Mouse (Mus musculus): ENCODE results near the gene Pkn3. TPM values are rescaled to one million over a fixed set of nuclear protein-coding genes. Genes with fewer than 3 reads are reported as not detected.

The Pkn3 gene
- polyA plus RNA-seq (2012; rRNA removed; ENCODE audit: low replicate concordance): 22.8 and 30.4 TPM in 2 replicates

DNA sequence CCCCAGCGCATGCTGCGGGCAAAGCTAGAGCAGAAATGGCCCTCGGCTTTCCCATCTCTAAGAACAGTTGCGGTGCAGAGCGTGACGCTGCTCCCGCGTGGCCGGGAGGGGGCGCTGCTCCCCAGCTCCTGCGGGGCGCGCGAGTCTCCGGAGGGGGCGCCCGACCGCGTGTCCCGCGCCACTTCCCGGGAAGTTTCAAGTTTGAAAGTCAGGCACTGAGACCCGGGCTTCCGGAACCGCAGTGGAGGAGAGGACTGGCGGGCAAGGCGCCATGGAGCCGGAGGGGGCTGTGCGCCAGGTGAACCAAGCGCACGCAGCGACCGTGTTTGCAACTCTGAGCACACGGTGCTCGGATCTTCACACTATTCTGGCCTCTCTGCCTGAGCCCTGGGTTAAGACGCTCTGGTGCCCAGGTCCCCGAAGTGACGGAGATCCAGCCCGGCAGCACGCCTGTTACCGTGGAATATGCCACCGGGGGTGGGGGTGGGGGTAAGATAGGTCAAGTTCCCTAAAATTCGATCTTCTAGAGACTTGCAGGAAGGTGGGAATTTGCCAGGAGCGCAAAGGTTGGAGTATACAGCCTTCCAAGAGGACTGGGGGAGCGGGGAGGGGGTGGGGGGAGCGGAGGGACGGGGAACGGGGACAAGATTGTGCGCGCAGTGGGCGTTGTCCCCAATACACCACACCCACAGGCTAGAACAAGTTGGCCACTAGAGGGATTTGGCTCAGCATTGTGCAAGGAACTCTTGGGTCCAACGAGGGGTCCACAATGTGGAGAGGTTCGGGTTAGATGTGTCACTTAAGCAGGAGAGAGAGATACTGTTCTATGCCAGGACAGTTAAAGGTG is at the start of gene Pkn3:
Gene Pkn3, plus strand, starts transcription at position 183 of the 847 bp plus-strand sequence.

DNA sequence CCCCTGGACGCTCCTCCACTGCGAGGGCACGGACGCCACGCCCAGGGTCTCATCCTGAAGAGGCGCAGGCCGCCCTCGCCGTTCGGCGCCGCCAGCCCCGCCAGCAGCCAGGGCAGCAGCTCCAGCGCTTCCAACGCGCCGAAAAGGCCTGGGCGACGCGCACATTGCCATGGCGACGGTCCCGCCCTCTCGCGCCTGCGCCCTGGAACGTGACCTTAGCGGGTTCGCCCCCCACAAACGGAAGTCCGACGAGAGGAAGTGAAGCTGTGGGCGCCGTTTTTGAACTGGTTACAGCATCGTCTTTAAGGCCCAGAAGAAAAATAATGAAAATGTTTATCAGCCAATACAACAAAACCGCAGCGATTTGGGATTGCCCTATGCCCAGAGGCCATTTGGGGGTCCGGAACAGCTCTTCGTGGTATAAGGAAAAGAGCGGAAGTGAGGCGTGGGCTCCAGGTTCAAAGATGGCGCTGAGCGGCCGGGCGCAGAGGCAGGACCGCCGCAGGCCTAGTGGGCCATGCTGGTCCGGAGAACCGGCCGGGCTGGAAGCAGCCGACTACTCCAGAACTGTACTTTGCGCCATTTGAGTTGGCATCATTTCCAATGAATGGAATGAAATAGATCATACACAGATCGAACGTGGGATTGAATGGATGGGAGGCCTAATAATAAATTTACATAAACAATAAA is 28.6 kb upstream of the Pkn3 start, which contains the start of gene Wdr34:
Gene Wdr34, minus strand, starts transcription at position 183 of the 690 bp plus-strand sequence.

DNA sequence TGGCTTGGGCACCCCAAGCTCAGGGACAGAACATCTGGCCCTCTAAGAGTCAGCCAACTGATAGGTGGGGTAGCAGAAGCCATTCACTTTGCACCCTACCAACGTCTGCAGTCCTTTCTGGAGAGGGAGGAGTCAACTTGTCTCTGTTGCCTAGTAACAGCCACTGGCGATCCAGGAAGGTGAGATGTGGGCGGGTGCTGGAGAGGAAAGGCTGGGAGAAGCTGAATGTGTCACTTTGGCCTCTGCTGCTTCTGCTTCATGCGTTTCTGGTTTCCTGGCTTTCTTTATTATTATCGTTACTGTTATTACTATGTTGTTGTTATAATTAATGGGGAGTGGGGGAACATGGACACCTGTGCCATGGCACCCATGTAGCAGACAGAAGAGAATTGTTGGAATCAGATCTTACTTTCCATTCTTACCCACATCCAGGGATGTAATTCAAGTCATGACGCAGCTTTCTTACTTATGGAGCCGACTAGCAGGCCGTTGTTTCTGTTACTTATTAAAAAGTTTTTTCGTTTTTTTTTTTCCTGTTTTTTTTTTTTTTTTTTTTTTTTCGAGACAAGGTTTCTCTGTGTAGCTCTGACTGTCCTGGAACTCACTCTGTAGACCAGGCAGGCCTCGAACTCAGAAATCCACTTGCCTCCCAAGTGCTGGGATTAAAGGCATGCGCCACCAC is 20.1 kb upstream of the Pkn3 start, which contains the start of gene Set:
Gene Set, plus strand, starts transcription at position 156 of the 682 bp plus-strand sequence.

DNA sequence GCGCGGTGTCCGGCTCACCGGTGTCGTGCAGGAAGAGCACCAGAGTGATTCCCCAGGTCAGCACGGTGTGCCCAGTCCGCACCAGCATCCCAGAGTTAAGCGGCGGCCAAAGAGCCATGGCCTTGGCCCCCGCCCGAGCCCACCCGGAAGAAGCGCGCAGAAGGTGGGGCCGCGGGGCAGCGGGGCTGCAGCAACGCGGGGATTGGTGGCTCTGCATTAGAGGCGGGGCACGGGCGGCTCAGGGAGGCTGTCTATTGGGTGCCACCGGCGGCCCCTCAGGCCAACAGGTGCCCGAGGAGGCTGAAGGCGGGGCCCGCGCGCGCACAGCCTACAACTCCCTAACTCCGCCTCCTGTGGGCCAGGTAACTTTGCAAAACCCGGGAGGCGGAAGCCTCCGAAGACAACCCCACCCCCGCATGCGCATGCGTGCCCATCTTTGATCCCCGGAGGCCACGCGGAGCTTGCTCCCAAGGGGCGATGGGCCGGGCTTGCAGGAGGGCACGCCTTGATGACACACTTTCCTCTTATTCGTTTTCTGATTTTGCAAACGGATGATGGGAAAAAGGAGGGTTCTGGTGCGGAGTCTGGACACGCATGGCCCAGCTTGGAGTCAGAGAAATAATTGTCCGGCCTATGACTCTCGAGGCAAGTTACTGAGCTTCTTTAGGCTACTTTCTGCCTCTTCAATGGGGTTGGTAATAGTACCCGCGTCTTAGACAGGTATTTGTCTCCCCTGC is 16.2 kb downstream of the Pkn3 start, which contains the start of gene Zdhhc12:
Gene Zdhhc12, minus strand, starts transcription at position 178 of the 737 bp plus-strand sequence.

DNA sequence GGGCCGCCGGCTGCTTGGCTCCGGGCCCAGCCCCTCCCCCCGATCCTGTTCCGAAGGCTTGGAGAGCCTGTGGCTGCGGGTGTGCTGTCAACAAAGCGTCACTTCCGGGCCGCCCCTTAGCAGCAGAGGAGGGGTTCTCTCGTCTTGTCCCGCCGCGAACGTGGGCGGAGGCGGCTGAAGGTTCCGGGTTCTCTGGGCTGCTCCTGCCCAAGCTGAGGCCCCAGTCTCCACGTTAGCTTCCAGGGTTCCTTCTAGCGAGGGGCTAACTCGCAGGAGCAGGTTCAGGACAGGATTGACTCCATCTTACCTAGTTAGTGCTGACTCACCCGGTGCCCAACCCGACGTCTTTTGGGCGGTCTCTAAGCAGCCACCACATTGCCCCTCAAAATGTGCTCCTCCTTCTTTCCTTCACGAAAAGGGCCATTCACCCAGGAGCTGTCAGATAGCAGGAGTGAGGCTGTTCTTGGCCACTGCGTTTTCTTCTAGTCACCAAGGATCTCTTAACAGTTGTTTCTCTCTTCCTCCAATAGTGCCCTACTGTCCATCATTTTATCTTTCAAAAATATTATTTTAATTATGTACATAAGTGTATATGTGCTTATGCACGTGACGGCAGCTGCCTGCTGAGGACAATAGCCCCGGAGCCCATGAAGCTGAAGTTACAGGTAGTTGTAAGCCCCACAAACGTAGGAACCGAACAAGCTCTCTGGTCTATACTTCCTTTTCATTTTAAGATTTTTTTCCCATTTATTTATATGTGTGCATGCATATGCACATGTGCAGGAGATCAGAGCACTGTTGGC is 47.2 kb downstream of the Pkn3 start, which contains the start of gene Zer1:
Gene Zer1, minus strand, starts transcription at position 114 of the 803 bp plus-strand sequence.

GRCm38 (mm10) chr2:30133613-30134377 is 56.3 kb downstream of the Pkn3 start, which contains the start of gene Tbc1d13:
Gene Tbc1d13, plus strand, starts transcription at chr2:30133746.

Other genes with a start within 250 kb of the Pkn3 start
- gene Cercam, start 208.5 kb upstream of the Pkn3 start, polyA plus RNA-seq (2012; rRNA removed; ENCODE audit: low replicate concordance): 40.8 and 41.1 TPM in 2 replicates
- gene Odf2, start 188.5 kb upstream of the Pkn3 start, polyA plus RNA-seq (2012; rRNA removed; ENCODE audit: low replicate concordance): 29.8 and 54.7 TPM in 2 replicates
- 31.3 TPM in 2 replicates for gene Gle1, start 142.3 kb upstream of the Pkn3 start, polyA plus RNA-seq (2012; rRNA removed; ENCODE audit: low replicate concordance)
- 236 and 374 TPM in 2 replicates for gene Sptan1, start 112.1 kb upstream of the Pkn3 start, polyA plus RNA-seq (2012; rRNA removed; ENCODE audit: low replicate concordance)
- gene Wdr34, start 28.8 kb upstream of the Pkn3 start, polyA plus RNA-seq (2012; rRNA removed; ENCODE audit: low replicate concordance): 21.6 and 42.9 TPM in 2 replicates
- 24.7 and 66.2 TPM in 2 replicates for gene Set, start 20.3 kb upstream of the Pkn3 start, polyA plus RNA-seq (2012; rRNA removed; ENCODE audit: low replicate concordance)
- gene Zdhhc12, start 16.0 kb downstream of the Pkn3 start, polyA plus RNA-seq (2012; rRNA removed; ENCODE audit: low replicate concordance): 51.6 and 55.9 TPM in 2 replicates
- gene Zer1, start 46.9 kb downstream of the Pkn3 start, polyA plus RNA-seq (2012; rRNA removed; ENCODE audit: low replicate concordance): 60.2 and 82.4 TPM in 2 replicates
- gene Tbc1d13, start 56.1 kb downstream of the Pkn3 start, polyA plus RNA-seq (2012; rRNA removed; ENCODE audit: low replicate concordance): 80.1 and 82.8 TPM in 2 replicates
- gene Endog, start 93.8 kb downstream of the Pkn3 start, polyA plus RNA-seq (2012; rRNA removed; ENCODE audit: low replicate concordance): 41.3 and 50.6 TPM in 2 replicates
- 28.0 and 40.8 TPM in 2 replicates for gene Spout1, start 100.8 kb downstream of the Pkn3 start, polyA plus RNA-seq (2012; rRNA removed; ENCODE audit: low replicate concordance)
- 32.9 and 33.7 TPM in 2 replicates for gene Kyat1, start 128.2 kb downstream of the Pkn3 start, polyA plus RNA-seq (2012; rRNA removed; ENCODE audit: low replicate concordance)
- 44.2 and 66.0 TPM in 2 replicates for gene Lrrc8a, start 160.0 kb downstream of the Pkn3 start, polyA plus RNA-seq (2012; rRNA removed; ENCODE audit: low replicate concordance)
- 12.7 and 13.6 TPM in 2 replicates for gene Gm28035, start 162.9 kb downstream of the Pkn3 start, polyA plus RNA-seq (2012; rRNA removed; ENCODE audit: low replicate concordance)
- 59.0 and 102 TPM in 2 replicates for gene Phyhd1, start 188.5 kb downstream of the Pkn3 start, polyA plus RNA-seq (2012; rRNA removed; ENCODE audit: low replicate concordance)
- not detected in 2 replicates for gene Gm28038, start 203.4 kb downstream of the Pkn3 start, polyA plus RNA-seq (2012; rRNA removed; ENCODE audit: low replicate concordance)
- 58.1 and 113 TPM in 2 replicates for gene Dolk, start 208.7 kb downstream of the Pkn3 start, polyA plus RNA-seq (2012; rRNA removed; ENCODE audit: low replicate concordance)
- 32.1 and 51.8 TPM in 2 replicates for gene Nup188, start 208.7 kb downstream of the Pkn3 start, polyA plus RNA-seq (2012; rRNA removed; ENCODE audit: low replicate concordance)

Measured in subcutaneous adipose tissue, adult 2 months (tissue).